Mouse (Mus musculus): ENCODE data around the gene Nkain4. TPM values are rescaled to one million over a fixed set of nuclear protein-coding genes. Genes with fewer than 3 reads are reported as not detected.
A peak's percentile ranks its signal among the peaks of the same experiment; 100 is the strongest.

Gene Nkain4
- polyA plus RNA-seq, 1 experiment from 2014 or later, result 138 TPM

- TF ChIP-seq CTCF (IDR thresholded peaks at IDR 0.05; ENCODE audit: low read depth), result no peak
- Histone ChIP-seq H3K4me2 (no peak overlapping the region), H3K4me3 (ENCODE audit: low read depth, low read length) (no peak overlapping the region), H3K36me3 (ENCODE audit: insufficient read depth) (no peaks in the 10 kb centered on the region), H3K4me1 (ENCODE audit: insufficient read depth) (0 out of 2 replicates have a peak, but pooled peaks cover 7% of the 10 kb centered on the region), H3K27ac (ENCODE audit: low read depth) (no peak overlapping the region), H3K27me3 (ENCODE audit: insufficient read depth, low read length) (peaks cover 71% of the 10 kb centered on the region), H3K9me3 (ENCODE audit: low read depth, low read length) (no peaks in the 10 kb centered on the region), H3K9ac (no peak overlapping the region)
- DNase-seq (no peak), ATAC-seq (ENCODE audit: insufficient read depth) (no peak)
- WGBS, result 28% methylated on average over 4 of the region's 4 CpGs
Measured at GRCm38 (mm10) chr2:180889921-180890280, 64.6 kb downstream of the Nkain4 start.

- TF ChIP-seq CTCF (IDR thresholded peaks at IDR 0.05; ENCODE audit: low read depth), result no peak
- H3K9ac ChIP-seq, result no peak overlapping the region
- H3K4me1 ChIP-seq (ENCODE audit: insufficient read depth), result 0 out of 2 replicates have a peak, but pooled peaks cover 7% of the 10 kb centered on the region
- peaks cover 66% of the 10 kb centered on the region for H3K27me3 ChIP-seq (ENCODE audit: insufficient read depth, low read length)
- DNase-seq (no peak), ATAC-seq (ENCODE audit: insufficient read depth) (no peak)
- H3K4me3 ChIP-seq (ENCODE audit: low read depth, low read length), result no peak overlapping the region
- H3K36me3 ChIP-seq (ENCODE audit: insufficient read depth), result no peaks in the 10 kb centered on the region
- H3K4me2 ChIP-seq, result no peak overlapping the region
- H3K9me3 ChIP-seq (ENCODE audit: low read depth, low read length), result no peaks in the 10 kb centered on the region
- H3K27ac ChIP-seq (ENCODE audit: low read depth), result no peak overlapping the region
- 18% methylated on average over 19 of the region's 19 CpGs for WGBS
Measured at GRCm38 (mm10) chr2:180889271-180889920, 65.1 kb downstream of the Nkain4 start.

DNA sequence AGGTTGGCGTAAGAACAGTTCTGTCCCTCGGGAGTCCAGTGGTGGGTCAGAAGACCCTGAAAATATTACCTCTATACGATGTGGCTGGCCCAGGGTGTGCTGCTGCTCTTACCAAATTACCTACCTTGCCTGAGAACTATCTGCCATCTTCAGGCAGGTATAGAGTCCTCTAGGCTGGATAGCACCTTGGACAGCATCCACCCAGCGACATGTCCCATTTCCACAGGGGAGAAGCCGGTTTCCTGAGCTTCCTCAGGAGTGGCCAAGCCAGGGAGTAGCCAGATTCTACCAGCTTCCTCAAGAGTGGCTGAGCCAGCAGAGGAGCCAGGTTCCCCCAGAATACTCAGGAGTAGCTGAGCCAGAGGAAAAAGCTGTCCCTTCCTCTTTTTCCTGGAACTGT lies 69.2 kb downstream of the Nkain4 start:
- peak; percentile 23 for DNase-seq
- 50% methylated on average over 5 of the region's 5 CpGs for WGBS

More for the DNA sequence above, 69.2 kb downstream of the Nkain4 start:
- Histone ChIP-seq H3K9me3 (ENCODE audit: low read depth, low read length) (no peaks in the 10 kb centered on the region), H3K9ac (no peak overlapping the region), H3K27me3 (ENCODE audit: insufficient read depth, low read length) (peaks cover 24% of the 10 kb centered on the region), H3K4me1 (ENCODE audit: insufficient read depth) (no peaks in the 10 kb centered on the region), H3K36me3 (ENCODE audit: insufficient read depth) (no peaks in the 10 kb centered on the region), H3K27ac (ENCODE audit: low read depth) (no peak overlapping the region), H3K4me3 (ENCODE audit: low read depth, low read length) (no peak overlapping the region), H3K4me2 (no peak overlapping the region)
- no peak for ATAC-seq (ENCODE audit: insufficient read depth)
- no peak for TF ChIP-seq CTCF (IDR thresholded peaks at IDR 0.05; ENCODE audit: low read depth)

Small RNAs within 50 kb of the gene (microRNA-seq; reads per million reads assigned to microRNA genes)
- gene Mir124a-3 (ENCODE audit: borderline number of aligned reads), result not detected

Other genes with a start within 250 kb of the Nkain4 start
- gene Dido1, start 244.7 kb downstream of the Nkain4 start, polyA plus RNA-seq (2014; fragmentation: Nextera tagmentation; extraction: Ambion mirVana), result 34.1 and 36.0 TPM in 2 replicates
- 58.6 and 59.1 TPM in 2 replicates for gene Gid8, start 244.6 kb downstream of the Nkain4 start, polyA plus RNA-seq (2014; fragmentation: Nextera tagmentation; extraction: Ambion mirVana)
- 0.80 and 0.88 TPM in 2 replicates for gene Slc17a9, start 229.4 kb downstream of the Nkain4 start, polyA plus RNA-seq (2014; fragmentation: Nextera tagmentation; extraction: Ambion mirVana)
- not detected in 2 replicates for gene Bhlhe23, start 177.8 kb downstream of the Nkain4 start, polyA plus RNA-seq (2014; fragmentation: Nextera tagmentation; extraction: Ambion mirVana)
- 69.2 and 70.1 TPM in 2 replicates for gene Ythdf1, start 33.8 kb downstream of the Nkain4 start, polyA plus RNA-seq (2014; fragmentation: Nextera tagmentation; extraction: Ambion mirVana)
- gene Birc7, start 25.7 kb downstream of the Nkain4 start, polyA plus RNA-seq (2014; fragmentation: Nextera tagmentation; extraction: Ambion mirVana), result 0.20 and 0.51 TPM in 2 replicates
- gene Arfgap1, start 12.5 kb upstream of the Nkain4 start, polyA plus RNA-seq (2014; fragmentation: Nextera tagmentation; extraction: Ambion mirVana), result 78.2 and 79.1 TPM in 2 replicates
- 0.11 and 0.17 TPM in 2 replicates for gene Col20a1, start 31.8 kb upstream of the Nkain4 start, polyA plus RNA-seq (2014; fragmentation: Nextera tagmentation; extraction: Ambion mirVana)
- gene Chrna4, start 88.8 kb upstream of the Nkain4 start, polyA plus RNA-seq (2014; fragmentation: Nextera tagmentation; extraction: Ambion mirVana), result 0.55 and 1.3 TPM in 2 replicates
- 0.05 TPM in 2 replicates for gene Kcnq2, start 180.6 kb upstream of the Nkain4 start, polyA plus RNA-seq (2014; fragmentation: Nextera tagmentation; extraction: Ambion mirVana)
- 0.35 TPM in 1 of 2 replicates, not detected in the other for gene Eef1a2, start 202.3 kb upstream of the Nkain4 start, polyA plus RNA-seq (2014; fragmentation: Nextera tagmentation; extraction: Ambion mirVana)
- gene Ppdpf, start 232.5 kb upstream of the Nkain4 start, polyA plus RNA-seq (2014; fragmentation: Nextera tagmentation; extraction: Ambion mirVana), result 333 and 364 TPM in 2 replicates
- gene Ptk6, start 248.1 kb upstream of the Nkain4 start, polyA plus RNA-seq (2014; fragmentation: Nextera tagmentation; extraction: Ambion mirVana), result 0.12 TPM in 1 of 2 replicates, not detected in the other